Mouse (Mus musculus) hindlimb bud, embryonic 11.5 days (tissue): ENCODE measurements at regions not wholly inside any gene's neighbourhood (a gene's known extent, or its start where the extent isn't known, plus 50 kb on each side); places are given as distances from the start of the nearest gene placed in this dataset.
"Not testable (repeated sequence)": the region's sequence is repeated elsewhere in the genome, so short reads cannot be mapped to it uniquely, and the experiment has no call there.

Experiments
- DNase-seq: peaks from one replicate; pipeline ENCODE4 v3.0.0-alpha.2; 2012; ENCODE audit warnings: low read depth, low spot score; ENCODE audit errors: extremely low spot score

DNA sequence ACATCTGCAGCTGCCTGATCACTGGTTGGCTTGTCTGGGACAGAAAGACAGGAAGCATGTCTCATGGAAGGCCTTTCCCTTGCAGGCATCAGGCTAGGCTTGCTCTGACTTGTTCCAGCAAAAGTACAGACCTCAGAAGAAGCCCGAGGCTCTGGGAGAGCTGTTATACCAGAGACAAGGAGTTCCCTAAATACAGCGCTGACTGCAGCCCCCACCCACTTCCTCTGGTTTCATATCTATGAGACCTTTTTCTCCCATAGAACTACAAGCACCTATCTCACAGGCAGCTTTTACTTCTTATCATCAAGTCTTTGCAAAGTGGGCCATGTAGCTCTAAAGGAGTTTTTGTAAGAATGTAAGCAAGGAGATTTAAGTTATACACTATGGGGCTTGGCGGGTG lies 312.2 kb upstream of the Vmn1r3 start:
- not testable (repeated sequence) for DNase-seq

DNA sequence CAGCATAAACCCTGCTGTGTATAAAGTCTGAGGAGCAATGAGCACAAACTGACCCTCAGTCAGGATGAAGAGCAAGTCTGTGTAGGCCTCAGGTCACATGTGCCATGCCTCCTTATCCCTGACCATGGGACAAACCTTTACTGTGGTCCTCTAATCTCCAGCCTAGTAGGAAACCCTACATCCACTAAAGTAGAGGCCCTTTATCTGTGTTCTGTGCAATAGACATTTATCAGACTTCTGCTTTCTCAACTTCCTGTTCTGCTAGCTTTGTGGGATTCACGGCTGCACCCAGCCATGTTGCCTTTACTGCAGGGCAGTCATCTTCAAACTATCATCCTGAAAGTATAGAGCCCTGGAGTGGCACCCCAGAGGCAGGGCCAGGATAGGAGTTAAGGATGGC lies 310.8 kb upstream of the Vmn1r3 start:
- DNase-seq: not testable (repeated sequence)

DNA sequence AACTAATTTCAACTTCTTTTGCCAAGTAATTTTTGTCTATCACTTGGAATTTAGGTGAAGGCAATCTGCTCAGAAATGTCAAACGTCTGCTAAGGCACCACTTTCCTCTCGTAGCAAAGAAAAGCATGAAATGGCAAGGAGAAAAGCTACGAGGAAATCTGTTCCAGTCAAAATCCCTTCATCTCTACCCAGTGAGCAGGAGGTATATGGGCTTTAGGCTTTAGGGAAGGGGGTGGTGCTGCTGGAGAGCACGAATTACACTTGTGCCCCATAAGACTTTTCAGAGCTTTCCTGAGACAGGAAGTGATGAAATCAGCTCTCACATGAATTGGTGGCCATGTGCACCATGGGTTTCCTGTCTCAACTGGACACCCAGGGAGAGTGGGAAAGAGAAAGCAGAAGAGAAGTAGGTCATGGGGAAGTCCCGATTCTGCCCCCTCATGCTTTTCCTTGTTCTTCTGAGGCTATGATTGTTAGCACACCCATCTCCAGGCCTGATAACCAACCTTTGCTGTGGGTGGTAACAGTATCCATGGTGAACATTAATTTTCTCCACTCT lies 309.0 kb upstream of the Vmn1r3 start:
- not testable (repeated sequence) for DNase-seq

DNA sequence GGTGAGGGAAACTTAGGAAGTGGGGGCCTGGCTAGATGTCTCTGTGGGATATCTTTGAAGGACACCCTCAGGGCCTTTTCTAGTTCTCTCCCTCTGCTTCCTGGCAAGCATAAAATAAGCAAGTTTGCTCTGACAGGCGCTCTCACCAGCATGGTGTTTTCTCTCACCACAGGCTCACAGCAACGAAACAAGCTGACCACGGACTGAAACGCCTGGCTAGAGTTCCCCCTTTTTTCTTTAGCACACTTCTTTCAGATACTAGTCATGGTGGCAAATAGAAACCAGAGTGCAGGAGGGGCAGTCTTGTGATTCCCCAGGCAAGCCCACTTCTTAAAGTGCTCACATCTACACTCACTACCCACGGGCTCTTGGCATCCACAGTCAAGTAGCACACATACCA lies 305.7 kb upstream of the Vmn1r3 start:
- DNase-seq: not testable (repeated sequence)

DNA sequence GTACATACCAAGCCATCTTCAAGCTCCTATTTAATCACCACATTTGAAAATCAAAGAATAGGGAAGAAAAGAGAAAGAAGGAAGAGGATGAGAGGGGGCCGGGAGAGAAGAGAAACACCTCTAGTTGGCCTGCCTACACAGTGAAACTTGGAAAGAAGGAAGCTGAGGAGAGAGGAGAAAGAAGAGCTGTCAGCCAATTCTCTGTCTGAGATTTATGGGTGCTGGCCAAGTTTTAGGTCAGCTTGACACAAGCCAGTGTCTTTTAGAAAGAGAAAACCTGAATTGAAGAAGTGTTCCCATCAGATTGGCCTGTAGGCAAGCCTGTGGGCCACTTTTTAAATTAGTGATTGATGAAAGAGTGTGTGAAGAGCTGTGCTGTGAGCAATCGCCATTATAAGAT lies 296.9 kb upstream of the Vmn1r3 start:
- no peak for DNase-seq

DNA sequence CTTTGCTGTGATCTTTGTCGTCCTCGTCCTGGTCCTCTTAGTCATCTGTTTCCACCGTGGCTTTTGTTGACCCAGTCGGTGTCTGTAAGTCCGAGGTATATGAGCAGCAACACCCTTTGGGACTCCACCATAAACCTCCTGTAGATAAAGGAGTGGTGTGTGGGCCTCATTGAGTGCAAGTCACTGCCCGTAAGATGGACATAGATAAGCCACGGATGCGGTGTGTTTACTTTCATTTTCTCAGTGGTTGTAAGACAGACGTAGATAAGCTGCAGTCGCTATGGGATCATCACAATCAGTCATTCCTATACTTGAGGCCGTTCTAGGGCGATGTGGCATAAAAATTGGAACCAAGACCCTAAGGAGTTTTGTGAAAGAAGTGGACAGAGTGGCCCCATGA lies 271.6 kb upstream of the Vmn1r3 start:
- no peak for DNase-seq

DNA sequence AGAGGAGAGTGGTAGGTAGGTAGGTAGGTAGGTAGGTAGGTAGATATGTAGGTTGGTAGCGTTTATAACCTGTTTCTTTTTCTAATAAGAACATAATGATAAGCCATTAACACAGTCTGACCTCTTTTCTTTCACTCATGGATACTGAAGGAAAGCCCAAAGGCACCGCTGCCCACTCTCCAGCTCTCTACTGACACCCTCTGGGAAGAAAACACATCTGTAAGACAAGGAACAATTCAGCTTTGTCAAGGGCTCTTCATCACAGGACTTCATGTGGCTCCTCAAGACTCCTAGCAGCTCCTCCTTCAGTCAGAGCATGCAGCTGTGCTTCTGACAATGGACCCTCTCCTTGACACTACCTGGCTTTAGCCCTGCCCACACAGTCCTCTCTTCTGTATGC lies 252.2 kb upstream of the Vmn1r3 start:
- DNase-seq: not testable (repeated sequence)

DNA sequence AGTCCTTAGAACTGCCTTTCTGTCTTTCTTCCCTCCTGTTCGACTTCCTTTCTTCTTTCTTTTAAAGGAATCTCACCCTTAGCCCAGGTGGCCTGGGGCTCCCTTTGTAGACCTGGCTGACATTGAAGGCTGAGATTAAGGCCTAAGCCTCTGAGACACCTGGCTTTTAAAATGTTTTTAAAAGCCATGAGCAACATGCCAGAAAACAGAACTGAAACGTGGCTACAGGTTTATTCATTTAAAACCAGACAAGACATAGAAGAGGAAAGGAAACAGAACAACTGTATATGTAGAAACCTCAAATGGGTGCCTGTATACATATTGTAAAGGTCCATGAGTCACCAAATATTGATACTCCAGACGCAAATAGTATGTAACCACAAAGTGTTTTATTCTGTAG lies 242.8 kb upstream of the Vmn1r3 start:
- DNase-seq: no peak

DNA sequence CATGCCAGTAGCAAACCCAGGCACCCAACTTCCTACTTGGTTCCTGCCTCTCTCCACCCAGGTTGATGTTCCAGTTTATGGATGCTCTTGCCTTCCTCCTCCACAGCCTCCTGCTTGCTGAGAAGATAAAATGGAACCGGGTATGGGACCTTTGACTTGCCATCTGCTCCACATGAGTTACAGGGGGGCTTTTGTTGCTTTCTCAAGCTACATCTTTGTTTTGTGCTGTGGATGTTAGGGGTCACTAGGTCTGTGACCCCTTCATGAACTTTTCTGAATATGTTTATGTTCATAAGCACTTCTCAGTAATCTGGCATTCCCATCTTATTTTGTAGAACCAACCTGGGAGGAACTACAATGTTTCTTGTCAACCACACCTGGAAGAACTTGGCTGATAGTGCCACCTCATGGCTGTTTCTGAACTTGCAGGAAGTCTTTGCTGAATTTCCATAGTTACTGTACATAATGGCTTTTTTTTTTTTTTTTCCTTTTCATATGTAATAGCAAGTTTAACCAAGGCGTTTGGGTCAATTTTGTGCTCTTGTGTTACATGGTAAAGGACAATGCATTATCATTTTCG lies 234.9 kb upstream of the Vmn1r3 start:
- DNase-seq: peak; percentile 37

DNA sequence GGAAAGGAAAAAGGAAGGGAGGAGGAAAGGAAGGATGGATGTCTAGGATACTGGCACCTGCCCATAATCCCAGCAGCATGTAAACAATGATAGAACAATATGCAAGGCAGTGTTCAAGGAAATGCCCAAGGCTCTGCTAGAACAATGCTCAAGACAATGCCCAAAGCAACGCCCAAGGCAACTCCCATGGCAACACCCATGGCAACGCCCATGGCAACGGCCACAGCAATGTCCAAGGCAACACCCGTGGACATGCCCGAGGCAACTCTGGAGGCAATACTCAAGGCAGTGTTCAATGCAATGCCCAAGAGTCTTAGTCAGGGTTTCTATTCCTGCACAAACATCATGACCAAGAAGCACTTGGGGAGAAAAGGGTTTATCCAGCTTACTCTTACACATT lies 231.5 kb upstream of the Vmn1r3 start:
- DNase-seq: no peak

DNA sequence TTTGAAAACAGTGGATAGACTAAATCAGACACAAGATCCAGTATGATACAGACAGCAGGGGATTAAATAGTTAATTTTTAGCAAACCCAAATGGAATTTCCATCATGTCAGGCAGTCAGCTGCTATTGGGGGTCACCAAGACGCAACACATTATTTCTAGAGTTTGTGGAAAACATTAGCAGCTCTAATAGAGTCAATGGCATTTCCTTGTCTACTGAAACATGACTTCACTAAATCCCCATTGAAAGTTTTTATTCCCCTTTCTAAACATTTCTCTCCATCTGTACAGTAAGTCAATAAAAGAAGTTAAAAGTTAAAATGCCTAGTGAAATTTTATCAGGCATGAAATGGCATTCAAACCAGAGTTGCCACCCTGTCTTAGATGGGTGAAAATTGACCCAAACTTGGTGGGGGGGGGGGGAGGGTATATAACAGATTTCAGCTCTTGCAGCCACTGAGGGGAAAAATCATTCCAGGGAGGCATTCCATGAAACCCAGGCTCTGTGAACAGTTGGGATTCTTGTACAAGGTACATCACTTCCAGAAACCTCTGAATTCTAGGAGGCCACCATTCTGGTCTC lies 229.4 kb upstream of the Vmn1r3 start:
- DNase-seq: not testable (repeated sequence)

DNA sequence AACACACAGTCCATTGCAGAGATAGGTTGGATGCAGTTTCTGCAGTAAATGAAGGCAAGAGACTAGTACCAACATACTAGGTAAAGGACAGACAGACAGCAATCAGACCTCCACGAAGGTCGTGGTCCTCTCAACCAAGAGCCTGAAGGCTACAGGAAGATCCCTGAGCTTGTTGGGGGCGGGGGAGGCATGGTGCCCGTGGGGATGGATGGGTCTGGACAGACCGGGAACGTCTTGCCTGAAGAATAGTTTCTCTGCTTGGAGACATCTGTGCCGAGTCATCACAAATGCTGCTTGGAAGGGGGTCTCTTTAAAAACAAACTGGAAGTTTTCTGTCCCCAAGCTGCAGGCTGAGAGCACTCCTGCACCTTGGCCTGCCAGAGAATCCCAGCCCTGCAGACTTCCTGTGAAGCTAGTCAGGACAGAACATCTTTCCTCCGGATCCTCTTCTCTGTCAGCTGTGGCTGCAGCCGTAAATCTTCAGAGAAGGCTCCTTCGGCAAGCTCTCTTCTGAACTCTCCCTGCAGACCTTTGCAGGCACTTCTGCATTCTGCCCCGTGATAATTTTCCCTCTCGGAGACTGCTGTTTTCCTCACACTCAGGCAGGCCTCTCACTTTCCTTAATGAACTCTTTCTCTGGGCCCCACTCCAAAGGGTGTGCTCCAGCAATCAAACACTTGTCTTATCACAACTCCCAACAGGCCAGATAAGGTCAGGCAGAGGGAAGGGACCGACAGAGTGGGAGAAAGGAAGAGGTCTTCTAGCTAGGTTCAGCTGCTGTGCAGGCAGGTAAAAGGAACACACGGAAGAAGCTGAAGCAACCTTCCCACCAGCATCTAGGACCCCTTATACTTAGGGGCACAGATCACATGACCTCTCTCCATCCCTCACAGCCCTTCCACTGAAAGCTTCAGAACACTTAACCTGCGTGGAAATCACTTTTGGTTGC lies 228.6 kb upstream of the Vmn1r3 start:
- no peak for DNase-seq

DNA sequence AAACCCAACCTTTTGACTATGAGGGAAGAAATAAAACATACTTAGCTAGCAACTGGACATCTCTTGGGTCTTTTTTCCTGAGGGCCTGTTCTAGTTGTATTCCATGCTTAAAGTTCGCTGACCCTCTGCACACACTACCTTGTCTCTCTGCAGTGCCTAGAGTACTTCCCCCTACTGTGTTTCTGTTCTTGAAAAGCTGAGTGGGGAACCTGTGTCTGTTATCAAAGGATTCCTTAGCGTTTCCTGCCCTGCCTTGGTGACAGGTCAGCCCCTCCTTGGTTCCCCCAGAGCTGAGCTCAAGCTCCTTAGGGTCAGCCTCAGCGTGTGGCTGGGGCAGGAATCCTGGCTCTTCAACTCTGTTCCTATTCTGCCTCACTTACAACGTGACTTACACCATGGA lies 227.2 kb upstream of the Vmn1r3 start:
- not testable (repeated sequence) for DNase-seq

DNA sequence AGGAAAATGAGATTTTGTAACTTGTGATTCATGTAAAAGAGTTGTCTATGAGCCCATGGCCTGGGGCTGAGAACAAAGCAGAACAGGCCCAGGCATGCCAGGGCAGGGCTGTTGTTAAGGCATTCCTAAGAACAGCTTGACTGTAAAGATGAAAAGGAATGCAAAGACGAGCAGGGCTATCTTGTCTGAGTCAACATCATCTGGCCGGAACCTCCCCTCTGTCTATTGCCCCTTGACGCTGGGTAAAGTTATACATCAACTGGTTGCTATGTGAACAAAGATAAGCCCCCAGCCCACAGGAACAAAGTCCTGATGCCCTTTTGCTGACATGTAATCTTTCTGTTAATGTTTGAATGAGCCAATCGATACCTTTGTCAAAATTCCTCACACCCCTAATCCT lies 217.7 kb upstream of the Vmn1r3 start:
- DNase-seq: not testable (repeated sequence)

DNA sequence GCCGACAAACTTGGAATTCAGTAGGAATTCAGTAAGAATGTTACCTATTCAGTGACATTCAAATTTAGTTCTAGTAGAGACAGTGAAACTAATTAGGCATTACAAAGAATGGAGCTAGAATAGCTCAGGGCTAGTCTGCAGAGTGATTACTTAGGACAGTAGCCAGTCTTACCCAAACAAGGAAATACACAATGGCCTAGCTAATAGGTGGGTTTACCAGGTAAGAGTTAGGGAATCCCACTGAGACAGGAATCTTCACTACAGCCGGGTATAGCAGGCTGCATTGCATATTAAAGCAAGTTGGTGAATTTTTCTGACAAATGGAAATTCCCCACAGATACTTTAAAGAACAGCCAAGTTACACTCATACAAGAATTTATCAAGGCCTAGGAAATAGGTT lies 216.6 kb upstream of the Vmn1r3 start:
- DNase-seq: not testable (repeated sequence)

DNA sequence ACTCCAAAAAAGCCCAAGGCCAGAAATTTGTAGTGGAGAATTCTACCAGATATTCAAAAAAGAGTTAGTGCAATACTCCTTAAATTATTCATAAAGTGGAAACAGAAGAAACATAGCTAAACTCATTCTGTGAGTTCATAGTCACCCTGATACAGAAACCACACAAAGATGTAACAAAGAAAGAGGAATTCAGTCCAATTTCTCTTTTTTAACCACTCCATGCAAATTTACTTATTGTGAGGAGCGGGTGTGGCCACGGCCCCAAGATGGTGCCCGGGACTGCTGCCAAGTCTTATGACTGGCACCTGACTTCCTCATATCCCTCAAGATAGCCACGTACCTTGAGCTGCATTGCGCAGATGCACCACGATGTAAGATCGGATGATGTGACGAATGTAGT lies 206.4 kb upstream of the Vmn1r3 start:
- DNase-seq: not testable (repeated sequence)

DNA sequence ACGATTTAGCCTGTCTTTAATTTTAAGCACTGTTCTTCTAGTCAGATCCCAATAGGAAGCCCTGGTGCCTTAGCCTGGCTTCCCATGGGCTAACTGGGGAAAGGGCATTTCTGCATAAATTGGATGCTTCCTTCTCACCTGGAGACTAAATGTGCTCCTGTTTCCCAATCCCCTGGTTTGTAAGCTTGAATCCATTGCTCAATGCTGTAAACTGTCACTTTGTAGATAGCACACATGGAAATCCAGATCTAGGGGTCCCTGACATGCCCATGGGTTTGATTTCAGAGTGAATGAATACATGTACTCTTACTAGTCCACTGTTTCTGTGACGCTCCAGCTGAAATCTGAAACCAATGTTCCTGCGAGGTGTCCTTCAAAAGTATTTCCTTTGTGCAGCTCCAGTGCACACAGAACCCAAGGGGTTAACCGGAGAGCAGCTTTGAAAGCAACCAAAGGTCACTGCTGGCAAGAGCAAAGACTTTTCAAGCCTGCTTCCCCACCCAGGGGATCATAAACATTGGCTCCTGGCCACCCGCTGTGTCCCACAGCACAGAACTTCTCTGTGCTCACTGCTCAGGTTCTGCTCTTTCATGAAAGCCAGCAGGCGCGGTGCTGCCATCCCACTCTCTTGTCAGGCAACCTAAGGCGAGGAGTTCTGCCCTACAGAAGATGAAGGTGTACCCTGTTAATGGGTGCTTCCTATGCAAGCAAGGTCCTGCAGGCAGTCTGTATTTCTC lies 188.0 kb upstream of the Vmn1r3 start:
- not testable (repeated sequence) for DNase-seq

DNA sequence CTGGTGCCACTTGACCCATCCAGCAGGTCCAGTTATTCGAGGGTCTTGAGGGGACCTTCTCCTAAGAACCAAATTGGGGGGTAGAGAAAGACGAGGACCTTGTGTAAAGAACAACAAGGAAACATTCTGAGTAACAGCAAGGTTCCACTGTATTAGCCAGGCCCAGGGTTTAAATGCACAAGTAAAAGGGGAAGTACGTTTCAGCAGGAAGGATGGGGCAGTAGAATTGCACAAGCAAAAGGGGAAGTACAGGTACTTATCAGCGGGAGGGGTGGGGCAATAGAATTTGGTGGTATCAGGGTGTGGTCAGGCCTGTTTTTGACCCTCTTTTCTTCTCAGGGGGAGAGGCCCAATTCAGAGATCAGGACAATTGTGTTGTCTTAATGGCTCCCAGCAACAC lies 182.9 kb upstream of the Vmn1r3 start:
- DNase-seq: not testable (repeated sequence)

DNA sequence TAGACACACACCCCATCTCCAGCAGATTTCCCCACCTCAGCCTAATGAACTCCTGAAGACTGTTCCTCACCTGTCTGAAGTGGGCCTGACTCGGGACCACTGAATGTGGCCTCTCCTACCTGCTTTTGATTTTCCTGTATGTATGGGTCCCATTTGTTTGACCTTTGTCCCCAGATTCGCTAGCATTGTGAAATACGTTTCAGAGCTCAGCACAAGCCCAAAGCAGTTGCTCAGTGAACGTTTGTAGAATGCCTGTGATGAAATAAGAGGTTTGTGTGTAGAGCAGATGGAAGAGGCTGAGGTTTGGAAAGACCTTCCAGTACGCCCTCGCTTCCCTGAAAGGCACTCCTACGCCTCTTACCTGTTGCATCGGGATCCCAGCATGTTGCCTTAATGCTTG lies 158.3 kb upstream of the Vmn1r3 start:
- DNase-seq: not testable (repeated sequence)

DNA sequence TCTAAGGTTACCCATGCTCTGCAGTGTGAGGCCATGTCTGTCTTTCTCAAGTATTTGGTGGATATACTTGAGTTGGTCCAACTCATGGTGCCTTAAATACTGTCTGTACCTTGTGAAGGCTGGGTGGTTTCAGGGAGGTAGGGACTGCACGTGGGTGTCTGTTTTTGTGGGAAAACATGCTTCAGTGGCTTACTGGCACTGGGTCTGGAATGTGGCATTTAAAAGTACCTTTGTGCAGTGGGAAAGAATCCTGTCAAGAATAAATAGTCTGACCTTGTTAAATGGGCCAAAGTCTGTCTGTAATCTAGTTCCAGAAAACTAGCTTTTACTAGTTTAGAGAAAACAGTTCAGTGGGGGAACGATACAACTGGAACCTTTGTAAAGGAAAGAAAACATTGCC lies 157.5 kb upstream of the Vmn1r3 start:
- not testable (repeated sequence) for DNase-seq

DNA sequence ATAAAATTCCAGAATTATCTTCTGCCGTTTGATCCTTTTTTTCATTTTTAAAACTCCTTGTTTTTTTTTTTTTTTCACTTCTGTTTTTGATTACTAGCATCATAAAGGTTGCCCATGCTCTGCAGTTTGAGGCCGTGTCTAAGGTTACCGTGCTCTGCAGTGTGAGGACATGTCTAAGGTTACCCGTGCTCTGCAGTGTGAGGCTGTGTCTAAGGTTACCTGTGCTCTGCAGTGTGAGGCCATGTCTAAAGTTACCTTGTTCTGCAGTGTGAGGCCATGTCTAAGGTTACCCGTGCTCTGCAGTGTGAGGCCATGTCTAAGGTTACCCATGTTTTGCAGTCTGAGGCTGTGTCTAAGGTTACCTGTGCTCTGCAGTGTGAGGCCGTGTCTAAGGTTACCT lies 157.0 kb upstream of the Vmn1r3 start:
- not testable (repeated sequence) for DNase-seq
